Mouse (Mus musculus): ENCODE measurements around the gene Mast4.

DNA sequence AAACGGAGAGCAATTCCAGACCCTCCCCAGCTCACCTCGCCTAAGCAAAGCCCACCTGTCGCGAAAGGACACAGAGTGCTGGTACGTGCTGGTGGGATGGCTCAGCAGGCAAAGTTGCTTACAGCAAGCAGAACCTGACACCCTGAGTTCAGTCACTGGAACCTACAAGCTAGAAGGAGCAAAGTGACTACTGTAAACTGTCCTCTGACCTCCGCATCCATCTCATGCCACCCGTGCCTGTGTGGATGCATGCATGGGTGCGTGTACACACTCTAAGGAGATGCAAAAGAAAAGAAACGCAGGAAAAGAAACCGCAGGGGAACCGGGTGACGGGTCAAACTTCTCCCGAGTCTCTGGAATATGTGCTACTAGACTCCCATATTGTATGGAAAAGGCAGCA lies 444.8 kb downstream of the Mast4 start:
- TF ChIP-seq ELF1 (IDR thresholded peaks at IDR 0.05; ENCODE audit: low read depth, low read length) (no peak), ZNF384 (IDR thresholded peaks at IDR 0.05; ENCODE audit: low read depth, low read length) (no peak), CTCF (conservative IDR thresholded peaks at IDR 0.05 in 1 of 2, IDR thresholded peaks at IDR 0.05 in 1 of 2; ENCODE audit: low read depth in 2 of 2, low read length in 2 of 2) (no peak), EP300 (IDR thresholded peaks at IDR 0.05; ENCODE audit: low read length) (no peak), MXI1 (IDR thresholded peaks at IDR 0.05; ENCODE audit: low read depth, low read length) (no peak)

Measured in CH12.LX (cell line).